ENCODE assay signal across 17 mouse cellular contexts in the genomic region with DNA sequence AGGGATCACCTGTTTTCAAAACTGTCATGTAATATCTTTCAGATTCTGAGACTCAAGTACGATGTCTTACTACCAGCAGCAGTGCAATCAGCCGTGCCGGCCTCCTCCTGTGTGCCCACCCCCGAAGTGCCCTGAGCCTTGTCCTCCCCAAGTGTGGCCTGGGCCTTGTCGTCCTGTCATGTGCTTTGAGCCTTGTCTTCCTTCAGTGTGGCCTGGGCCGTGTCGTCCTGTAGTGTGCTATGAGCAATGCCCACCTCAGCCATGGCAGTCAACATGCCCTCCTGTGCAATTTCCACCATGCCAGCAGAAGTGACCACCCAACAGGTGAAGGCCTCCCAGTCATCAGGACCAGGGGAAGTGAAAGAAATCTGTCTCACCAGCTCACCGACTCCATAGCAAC. TPM values are rescaled to one million over a fixed set of nuclear protein-coding genes. Genes with fewer than 3 reads are reported as not detected.
DNase-seq lines count a peak whose midpoint lies in the region; ATAC-seq and TF ChIP-seq lines count a peak whose summit lies in the region.
"Not testable (repeated sequence)": the region's sequence is repeated elsewhere in the genome, so short reads cannot be mapped to it uniquely, and the experiment has no call there.
"Had no signal": no experiment of that assay in that cellular context is flagged by ENCODE, and none has a peak within 500 bp of the region (broad histone marks: within the 10 kb centered on the region; RNA-seq: fewer than 3 reads in every experiment).

No protein-coding gene starts in this region.

- not testable (repeated sequence) for H3K27me3 ChIP-seq in embryonic facial prominence, embryonic 14.5 days (replicated peaks; ENCODE audit: control insufficient read depth, insufficient read depth, low read length); forebrain, postnatal 0 days (ENCODE audit: insufficient read depth, low read length); hindbrain, embryonic 11.5 days (ENCODE audit: control insufficient read depth, insufficient read depth, low read length); kidney, embryonic 14.5 days (ENCODE audit: control insufficient read depth, insufficient read depth, low read length); liver, embryonic 12.5 days (replicated peaks); neural tube, embryonic 11.5 days (ENCODE audit: control insufficient read depth, insufficient read depth, low read length)

- TF ChIP-seq CTCF in forebrain, postnatal 0 days (IDR thresholded peaks at IDR 0.05; ENCODE audit: low read depth) = not testable (repeated sequence)

- H3K4me2 ChIP-seq in embryonic facial prominence, embryonic 14.5 days (ENCODE audit: low read depth, low read length); forebrain, postnatal 0 days (ENCODE audit: low read depth); hindbrain, embryonic 11.5 days (replicated peaks; ENCODE audit: low read depth, low read length); kidney, embryonic 14.5 days (replicated peaks; ENCODE audit: low read depth, low read length); liver, embryonic 12.5 days; neural tube, embryonic 11.5 days (ENCODE audit: low read depth): not testable (repeated sequence)

- WGBS in embryonic facial prominence, embryonic 14.5 days = no CpG with 5 or more reads among the region's 8 CpGs
- no CpG with 5 or more reads among the region's 8 CpGs for WGBS in forebrain, postnatal 0 days
- no CpG with 5 or more reads among the region's 8 CpGs for WGBS in hindbrain, embryonic 11.5 days
- WGBS in kidney, embryonic 14.5 days = no CpG with 5 or more reads among the region's 8 CpGs
- no CpG with 5 or more reads among the region's 8 CpGs for WGBS in liver, embryonic 12.5 days (ENCODE audit: insufficient replicate concordance)
- no CpG with 5 or more reads among the region's 8 CpGs for WGBS in neural tube, embryonic 11.5 days

- H3K4me1 ChIP-seq in embryonic facial prominence, embryonic 14.5 days (ENCODE audit: control insufficient read depth, insufficient read depth, low read length); forebrain, postnatal 0 days (ENCODE audit: insufficient read depth); hindbrain, embryonic 11.5 days (replicated peaks; ENCODE audit: control insufficient read depth, insufficient read depth, low read length); kidney, embryonic 14.5 days (ENCODE audit: control insufficient read depth, insufficient read depth, low read length); liver, embryonic 12.5 days; neural tube, embryonic 11.5 days (ENCODE audit: control insufficient read depth, insufficient read depth, low read length): not testable (repeated sequence)

- ATAC-seq in embryonic facial prominence, embryonic 14.5 days (ENCODE audit: low read depth) = peak; percentile 39; the same call in 1 of the 2 replicates
- ATAC-seq in forebrain, postnatal 0 days = peak; percentile 32; the same call in 1 of the 2 replicates
- ATAC-seq in hindbrain, embryonic 11.5 days (ENCODE audit: low FRiP score) = peak; percentile 55
- ATAC-seq in kidney, embryonic 14.5 days (ENCODE audit: low FRiP score, low TSS enrichment) = peak; percentile 70
- ATAC-seq in liver, embryonic 12.5 days = peak; percentile 55; the same call in 1 of the 2 replicates
- ATAC-seq in megakaryocyte-erythroid progenitor cell, adult 5-6 weeks (replicated peaks; ENCODE audit: low FRiP score, low TSS enrichment, poor library complexity, severe bottlenecking) = peak; percentile 59
- 0 out of 2 replicates have a peak, but pooled peaks have one; percentile 20 for ATAC-seq in neural tube, embryonic 11.5 days (ENCODE audit: insufficient read depth, low FRiP score, low TSS enrichment)

- H3K9me3 ChIP-seq in embryonic facial prominence, embryonic 14.5 days (ENCODE audit: control insufficient read depth, low read length); forebrain, postnatal 0 days (ENCODE audit: low read length); hindbrain, embryonic 11.5 days (ENCODE audit: control insufficient read depth, low read length); kidney, embryonic 14.5 days (ENCODE audit: control insufficient read depth, low read length); liver, embryonic 12.5 days (replicated peaks); neural tube, embryonic 11.5 days (ENCODE audit: control insufficient read depth, low read length): not testable (repeated sequence)

- H3K36me3 ChIP-seq in embryonic facial prominence, embryonic 14.5 days (ENCODE audit: control insufficient read depth, insufficient read depth, low read length); forebrain, postnatal 0 days (ENCODE audit: insufficient read depth); hindbrain, embryonic 11.5 days (ENCODE audit: control insufficient read depth, insufficient read depth, low read length); kidney, embryonic 14.5 days (ENCODE audit: control insufficient read depth, insufficient read depth, low read length); liver, embryonic 12.5 days; neural tube, embryonic 11.5 days (ENCODE audit: control insufficient read depth, insufficient read depth, low read length): not testable (repeated sequence)

- H3K9ac ChIP-seq in embryonic facial prominence, embryonic 14.5 days (ENCODE audit: low read depth, low read length); forebrain, postnatal 0 days; hindbrain, embryonic 11.5 days (ENCODE audit: low read depth, low read length); kidney, embryonic 14.5 days (ENCODE audit: low read depth, low read length); liver, embryonic 12.5 days; neural tube, embryonic 11.5 days (ENCODE audit: low read length): not testable (repeated sequence)

- DNase-seq in embryonic facial prominence, embryonic 14.5 days (ENCODE audit: low spot score); forebrain, postnatal 0 days; hindbrain, embryonic 11.5 days (ENCODE audit: low spot score); neural tube, embryonic 11.5 days (ENCODE audit: low spot score): not testable (repeated sequence)

- H3K27ac ChIP-seq in embryonic facial prominence, embryonic 14.5 days (replicated peaks; ENCODE audit: low read depth, low read length); forebrain, postnatal 0 days (ENCODE audit: low read depth, low read length); hindbrain, embryonic 11.5 days (ENCODE audit: low read depth, low read length); kidney, embryonic 14.5 days (ENCODE audit: low read depth, low read length); liver, embryonic 12.5 days; neural tube, embryonic 11.5 days (ENCODE audit: low read depth, low read length): not testable (repeated sequence)

- not testable (repeated sequence) for H3K4me3 ChIP-seq in embryonic facial prominence, embryonic 14.5 days (ENCODE audit: low read depth, low read length); forebrain, postnatal 0 days (ENCODE audit: low read depth, low read length); hindbrain, embryonic 11.5 days (ENCODE audit: low read depth, low read length); kidney, embryonic 14.5 days (ENCODE audit: low read length); liver, embryonic 12.5 days; neural tube, embryonic 11.5 days (ENCODE audit: low read depth, low read length)

RNA-seq across cellular contexts. Expression of gene Sprr2a2, which starts 3.3 kb away (rescaled TPM):
- 4.6 and 6.2 TPM in 2 replicates for polyA plus RNA-seq in embryonic facial prominence, embryonic 14.5 days (2014; fragmentation: Nextera tagmentation; extraction: Ambion mirVana)
- total RNA-seq in forebrain, postnatal 0 days (2014; rRNA removed) = not detected in 2 replicates
- polyA plus RNA-seq in forebrain, postnatal 0 days (2015; fragmentation: Nextera tagmentation; extraction: Ambion mirVana) = not detected in 2 replicates
- polyA plus RNA-seq in hindbrain, embryonic 11.5 days (2014; fragmentation: Nextera tagmentation; extraction: Ambion mirVana) = 0.40 and 0.50 TPM in 2 replicates
- 0.47 TPM in 1 of 2 replicates, not detected in the other for polyA plus RNA-seq in kidney, embryonic 14.5 days (2014; fragmentation: Nextera tagmentation; extraction: Ambion mirVana)
- polyA plus RNA-seq in liver, embryonic 12.5 days (2016; fragmentation: Nextera tagmentation; extraction: Ambion mirVana) = 0.19 TPM in 1 of 2 replicates, not detected in the other
- not detected in 2 replicates for total RNA-seq in megakaryocyte-erythroid progenitor cell, adult 5-6 weeks (2014; fragmentation: Nextera tagmentation)
- total RNA-seq in megakaryocyte-erythroid progenitor cell, adult 5-6 weeks (2017) = not detected in 2 replicates
- 0.89 and 2.5 TPM in 2 replicates for polyA plus RNA-seq in neural tube, embryonic 11.5 days (2014; fragmentation: Nextera tagmentation; extraction: Ambion mirVana)
- total RNA-seq: adrenal gland, postnatal 25 days; gastrocnemius, adult 2 months; layer of hippocampus, adult 18-20 months; layer of hippocampus, postnatal 36 days; left cerebral cortex, postnatal 25 days had no signal
- polyA plus RNA-seq: inflammation-experienced regulatory T-cells, adult 6 months; midbrain, embryonic 15.5 days had no signal

RNA-seq across cellular contexts. Expression of gene Sprr2a1, which starts 3.4 kb away (rescaled TPM):
- polyA plus RNA-seq in embryonic facial prominence, embryonic 14.5 days (2014; fragmentation: Nextera tagmentation; extraction: Ambion mirVana) = not detected in 2 replicates
- total RNA-seq in forebrain, postnatal 0 days (2014; rRNA removed) = not detected in 2 replicates
- polyA plus RNA-seq in forebrain, postnatal 0 days (2015; fragmentation: Nextera tagmentation; extraction: Ambion mirVana) = not detected in 2 replicates
- polyA plus RNA-seq in hindbrain, embryonic 11.5 days (2014; fragmentation: Nextera tagmentation; extraction: Ambion mirVana) = not detected in 2 replicates
- polyA plus RNA-seq in kidney, embryonic 14.5 days (2014; fragmentation: Nextera tagmentation; extraction: Ambion mirVana) = not detected in 2 replicates
- 0.05 TPM in 1 of 2 replicates, not detected in the other for polyA plus RNA-seq in liver, embryonic 12.5 days (2016; fragmentation: Nextera tagmentation; extraction: Ambion mirVana)
- not detected in 2 replicates for total RNA-seq in megakaryocyte-erythroid progenitor cell, adult 5-6 weeks (2014; fragmentation: Nextera tagmentation)
- total RNA-seq in megakaryocyte-erythroid progenitor cell, adult 5-6 weeks (2017) = not detected in 2 replicates
- polyA plus RNA-seq in neural tube, embryonic 11.5 days (2014; fragmentation: Nextera tagmentation; extraction: Ambion mirVana) = not detected in 2 replicates
- total RNA-seq: adrenal gland, postnatal 25 days; gastrocnemius, adult 2 months; heart, postnatal 10 days; layer of hippocampus, adult 18-20 months; layer of hippocampus, postnatal 36 days; left cerebral cortex, postnatal 25 days had no signal
- polyA plus RNA-seq: cerebellum, adult 2 months; liver, embryonic 13.5 days; midbrain, embryonic 15.5 days had no signal

Comparison
In these comparisons a context has a peak if more than half of its experiments do, and no peak if none do; other contexts are left out.
1. ATAC-seq: peak in every context shown above with its lines; median percentile 70 in kidney, embryonic 14.5 days; 59 in megakaryocyte-erythroid progenitor cell, adult 5-6 weeks; 55 in hindbrain, embryonic 11.5 days; 55 in liver, embryonic 12.5 days; 39 in embryonic facial prominence, embryonic 14.5 days; 32 in forebrain, postnatal 0 days; 20 in neural tube, embryonic 11.5 days.